Mouse (Mus musculus) right cerebral cortex, adult 2 months (tissue): ENCODE measurements around the gene Vps37b.

Source experiments
- DNase-seq, 2 experiments: peaks; one replicate each; pipeline ENCODE4 v3.0.0; 2021 to 2022; ENCODE audit warnings: low spot score in 2 of 2

The Vps37b gene

DNA sequence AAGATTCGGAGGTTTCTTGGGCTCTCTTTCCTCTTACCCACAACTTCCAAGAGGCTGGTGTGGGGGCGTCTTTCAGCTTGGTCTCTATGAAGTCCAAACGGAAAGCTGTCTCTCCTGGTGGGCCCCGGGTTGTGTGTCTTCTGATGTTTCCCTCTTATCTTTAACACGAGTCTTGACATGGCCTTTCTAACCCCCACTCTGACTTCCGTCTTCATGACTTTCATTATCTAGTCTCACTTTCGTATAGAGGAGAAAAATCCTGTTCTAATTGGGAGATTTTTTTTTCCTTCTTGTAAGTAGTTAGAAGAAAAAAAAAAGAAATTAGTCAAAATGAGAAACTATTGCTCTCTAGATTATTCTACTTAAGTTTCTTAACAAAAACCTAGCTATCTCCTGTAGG is 9.7 kb downstream of the Vps37b start:
- peak in 1 of 2 experiments; percentile 31 for DNase-seq

DNA sequence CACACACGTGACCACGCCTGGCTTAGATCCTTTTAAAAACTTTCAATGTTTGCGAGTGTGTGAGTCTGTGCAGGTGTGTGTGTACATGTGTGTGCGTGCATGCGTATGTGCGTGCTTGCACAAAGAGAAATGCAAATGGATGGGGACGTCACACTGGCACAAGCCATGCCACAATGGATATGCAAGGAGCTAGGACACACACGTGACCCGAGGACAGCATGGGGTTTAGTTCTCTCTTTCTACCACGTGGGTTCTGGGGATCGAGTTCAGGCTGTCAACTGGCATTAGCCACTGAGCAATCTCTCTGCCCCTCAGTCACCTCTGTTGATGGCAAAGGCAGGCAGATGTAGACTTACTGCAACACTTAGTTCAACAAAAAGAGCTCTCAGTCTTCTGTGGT is 10.4 kb downstream of the Vps37b start:
- peak in 1 of 2 experiments; percentile 3 for DNase-seq

DNA sequence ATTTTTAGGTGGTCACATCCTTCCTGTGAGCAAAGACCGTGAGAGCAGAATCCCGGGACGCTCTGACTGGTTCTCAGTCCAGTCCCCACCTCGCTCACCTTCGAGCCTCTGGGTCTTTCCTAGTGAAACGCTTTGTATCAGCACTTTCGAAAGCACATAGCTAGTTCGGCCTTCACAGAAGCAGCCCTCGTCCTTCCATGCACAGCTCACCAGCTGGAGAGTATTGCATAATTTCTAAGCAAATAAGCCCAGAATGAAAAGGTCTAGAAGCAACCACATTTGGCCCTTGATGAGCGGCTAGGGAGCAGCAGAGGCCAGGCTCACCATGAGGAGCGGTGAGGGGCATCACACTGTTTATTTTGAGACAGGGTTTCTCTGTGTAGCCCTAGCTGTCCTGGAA is 10.9 kb downstream of the Vps37b start:
- DNase-seq = peak in 1 of 2 experiments; percentile 13

DNA sequence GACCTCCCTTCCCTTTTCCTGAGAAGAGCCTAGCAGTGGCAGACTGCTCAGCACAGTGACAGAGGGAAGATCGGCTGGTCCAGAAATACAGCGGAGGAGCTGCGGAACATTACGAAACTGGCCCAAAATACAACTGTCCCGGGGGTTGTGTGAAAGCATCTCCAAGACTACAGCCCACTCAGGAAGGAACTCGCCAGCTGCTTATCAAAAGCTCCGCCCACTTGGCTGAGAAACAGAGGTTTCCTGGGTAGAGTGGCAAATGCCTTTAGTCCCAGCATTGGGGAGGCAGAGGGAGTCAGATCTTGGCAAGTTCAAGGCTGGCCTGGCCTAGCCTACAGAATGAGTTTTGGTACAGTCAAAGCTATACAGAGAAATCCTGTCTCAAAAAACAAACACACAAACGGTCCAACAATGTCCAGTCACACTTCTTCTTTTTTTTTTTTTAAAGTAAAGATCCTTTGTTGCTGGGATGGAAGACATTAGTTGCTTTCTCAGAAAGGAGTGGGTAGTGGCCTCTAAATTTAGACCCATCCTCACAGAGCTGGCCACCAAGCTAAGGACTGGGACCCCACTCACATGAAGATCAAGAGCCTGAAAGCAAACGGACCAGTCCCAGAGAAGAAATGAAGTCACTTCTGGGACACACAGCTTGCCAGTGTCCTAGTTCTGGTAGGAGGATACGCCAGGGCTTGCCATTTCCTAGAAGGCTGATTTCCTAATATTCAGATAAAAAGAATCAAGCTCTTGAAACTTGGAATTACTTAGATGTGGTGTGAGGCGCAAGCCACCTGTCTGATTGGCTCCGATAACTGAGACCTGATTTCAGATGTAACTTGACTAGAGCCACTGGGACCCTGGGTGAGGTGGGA is 12.5 kb downstream of the Vps37b start:
- peak; percentile 89 to 91 for DNase-seq

DNA sequence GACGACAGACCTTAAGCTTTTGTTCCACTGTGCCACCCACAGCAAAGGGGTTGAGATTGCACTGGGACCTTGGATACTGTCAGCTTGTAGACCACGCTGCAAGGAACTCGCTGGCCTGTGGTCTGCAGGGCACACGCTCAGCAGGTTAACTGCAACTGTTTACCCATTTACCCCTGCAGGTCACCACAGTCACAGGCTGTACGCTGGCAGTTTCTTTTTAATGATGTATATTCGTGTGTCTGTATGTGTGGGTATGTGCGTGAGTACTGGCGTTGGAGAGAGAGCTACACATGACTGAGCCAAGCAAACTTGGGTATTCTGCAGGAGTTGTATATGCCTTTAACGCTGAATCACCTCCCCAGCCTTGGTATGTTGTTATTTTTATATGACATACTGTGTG is 13.4 kb downstream of the Vps37b start:
- DNase-seq = no peak

DNA sequence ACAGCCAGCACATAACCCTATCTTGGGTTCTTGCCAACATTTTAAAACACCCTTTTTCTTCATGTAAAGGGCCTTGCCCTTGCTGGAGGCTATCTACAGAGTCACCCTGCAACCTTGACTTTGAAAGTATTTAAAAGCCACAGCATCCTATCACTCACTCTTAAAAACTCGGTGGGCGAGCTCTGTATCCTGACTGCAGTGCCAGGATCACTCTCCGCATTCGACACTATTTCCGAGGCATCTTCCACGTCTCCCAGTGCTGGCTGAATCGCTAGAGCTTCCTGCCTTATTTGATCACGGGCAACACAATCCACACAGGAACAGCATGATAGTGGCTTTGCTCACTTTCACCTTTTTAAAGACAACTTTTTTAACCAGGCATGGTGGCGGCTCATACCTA is 14.1 kb downstream of the Vps37b start:
- DNase-seq = no peak

DNA sequence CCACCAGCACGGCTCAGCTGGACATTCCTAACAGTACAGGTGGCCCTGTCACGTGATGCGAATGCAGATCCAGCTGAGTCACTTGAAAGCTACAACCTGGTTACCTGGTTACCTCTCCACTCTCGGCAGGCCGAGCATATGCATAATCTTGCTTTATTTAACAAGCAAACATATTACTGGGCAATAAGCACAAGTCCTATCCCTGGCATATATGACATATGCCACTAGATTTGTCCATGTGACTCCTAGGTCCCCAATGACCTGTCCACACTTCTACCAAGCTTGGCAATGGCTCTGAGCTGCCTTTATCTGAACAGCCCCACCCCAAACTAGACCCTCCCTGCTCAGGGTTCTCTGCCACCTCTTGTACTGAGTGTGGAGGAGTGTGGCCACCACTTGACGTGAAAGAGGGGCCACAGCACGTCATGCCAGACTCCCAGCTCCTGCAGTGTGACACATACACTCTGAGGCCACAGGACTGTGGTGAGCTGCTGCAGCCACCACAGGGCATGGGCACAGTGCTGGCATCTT is 15.7 kb downstream of the Vps37b start:
- DNase-seq = no peak

DNA sequence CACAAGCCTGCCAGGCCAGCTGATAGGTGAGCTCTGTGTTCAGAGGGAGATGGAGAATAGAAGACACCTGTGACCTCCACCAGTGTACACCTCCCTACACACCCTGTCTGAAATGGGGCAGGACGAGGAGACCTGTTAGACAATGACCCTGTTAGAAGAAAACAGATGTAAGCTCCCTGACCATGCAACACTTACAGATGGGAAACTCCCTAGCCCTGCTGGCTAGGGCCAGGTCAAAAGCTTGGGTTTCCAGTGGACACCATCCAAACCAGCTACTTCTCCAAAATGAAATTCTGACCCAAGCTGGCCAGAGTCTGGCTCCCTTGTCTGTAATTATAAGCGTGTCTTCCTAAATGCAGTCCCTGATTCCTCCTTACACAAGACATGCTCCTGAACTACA is 16.3 kb downstream of the Vps37b start:
- DNase-seq = no peak

DNA sequence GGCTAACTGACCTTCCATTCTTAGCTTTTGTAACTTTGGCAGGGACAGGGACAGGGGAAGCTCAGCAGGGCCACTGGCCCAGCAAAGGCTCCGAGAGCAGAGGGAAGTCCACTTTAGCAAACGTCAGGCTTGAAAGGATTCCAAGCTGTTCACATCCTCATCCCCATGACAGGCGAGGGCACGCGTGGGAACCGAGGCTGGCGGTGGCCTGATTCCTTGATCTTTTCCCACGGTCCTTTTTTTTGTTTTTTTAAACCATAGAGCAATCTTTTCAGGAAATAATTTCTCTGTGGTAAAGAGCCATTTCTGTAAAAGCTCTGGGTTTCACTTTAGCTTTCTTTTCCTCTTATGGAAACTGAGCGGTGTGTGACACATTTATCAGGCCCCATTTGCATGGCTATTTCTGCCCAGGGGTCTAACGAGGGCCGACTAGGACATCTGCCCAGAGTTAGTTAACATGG is 17.2 kb downstream of the Vps37b start:
- DNase-seq = no peak

DNA sequence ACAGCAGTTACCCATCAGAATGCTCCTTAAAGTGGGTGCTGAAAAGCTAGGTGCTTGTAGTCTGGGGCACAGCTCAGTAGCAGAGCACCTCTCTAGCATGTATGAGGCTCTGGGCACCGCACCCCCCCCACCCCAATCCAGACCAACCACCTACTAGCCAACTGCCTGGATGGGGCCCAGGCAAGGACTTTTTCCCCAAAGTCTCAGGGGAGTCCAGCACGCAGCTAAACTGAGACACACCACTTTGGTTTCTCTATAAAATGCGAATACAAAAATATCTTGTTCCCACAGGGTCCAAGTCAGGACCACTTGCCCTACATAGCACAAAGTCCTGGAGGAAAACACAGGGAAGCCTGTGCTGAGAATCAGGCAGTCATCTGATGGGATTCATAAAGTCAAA is 17.9 kb downstream of the Vps37b start:
- DNase-seq = no peak

DNA sequence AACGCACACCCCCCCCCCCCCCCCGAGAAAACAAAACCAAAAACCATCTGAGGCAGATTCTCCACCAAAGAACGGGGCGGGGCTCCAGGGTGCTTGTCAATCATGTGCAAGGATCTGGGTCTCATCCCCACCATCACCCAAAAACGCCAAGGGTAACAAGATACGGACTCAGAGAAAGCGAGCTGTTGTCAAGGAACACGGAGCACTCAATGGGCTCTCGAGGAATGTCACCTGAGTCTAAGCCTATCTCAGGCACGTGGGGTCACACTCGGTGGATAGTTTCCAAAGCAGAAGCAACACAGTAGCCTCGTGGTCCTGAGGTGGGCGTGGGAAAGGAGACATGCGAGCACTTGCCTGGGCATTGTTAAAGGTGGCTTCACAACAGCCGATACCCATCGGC is 18.3 kb downstream of the Vps37b start:
- no peak for DNase-seq

DNA sequence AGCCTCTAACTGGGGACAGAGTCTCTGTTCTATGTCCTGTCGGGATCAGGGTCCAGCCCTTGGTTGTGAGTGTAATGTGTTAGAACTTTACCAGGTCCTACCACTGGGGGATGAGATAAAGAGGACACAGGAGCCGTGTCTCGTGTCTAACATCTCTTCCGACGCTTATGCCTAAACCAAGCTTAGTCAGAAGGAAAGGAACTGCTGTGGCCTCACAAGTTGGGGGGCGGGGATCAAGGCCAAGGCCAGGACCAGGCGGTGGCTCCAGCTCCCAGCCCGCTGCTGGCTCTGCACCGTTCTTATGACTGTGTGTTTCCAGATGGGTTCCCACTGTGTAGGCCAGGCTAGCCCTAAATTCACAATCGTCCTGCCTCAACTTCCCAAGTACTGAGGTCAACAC is 19.2 kb downstream of the Vps37b start:
- DNase-seq = no peak

DNA sequence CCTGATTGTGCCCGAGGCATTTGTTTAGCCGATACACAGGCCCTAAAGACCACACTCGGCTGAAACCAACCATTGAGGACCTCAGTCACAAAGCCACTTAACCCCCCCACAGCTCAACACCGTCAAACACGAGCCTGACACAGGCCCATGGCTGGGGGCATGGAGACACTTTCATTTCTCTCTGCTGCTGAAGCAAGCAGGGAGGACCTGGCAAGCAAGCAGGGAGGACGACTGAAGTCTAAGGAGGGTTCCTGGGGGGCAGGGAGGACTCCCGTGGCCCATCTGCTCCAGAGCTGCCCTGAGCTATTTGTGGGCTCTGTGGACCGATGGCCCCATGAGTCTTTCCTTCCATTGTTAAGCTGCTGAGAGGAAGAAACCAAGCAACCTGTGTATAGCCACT is 20.1 kb downstream of the Vps37b start:
- no peak for DNase-seq

DNA sequence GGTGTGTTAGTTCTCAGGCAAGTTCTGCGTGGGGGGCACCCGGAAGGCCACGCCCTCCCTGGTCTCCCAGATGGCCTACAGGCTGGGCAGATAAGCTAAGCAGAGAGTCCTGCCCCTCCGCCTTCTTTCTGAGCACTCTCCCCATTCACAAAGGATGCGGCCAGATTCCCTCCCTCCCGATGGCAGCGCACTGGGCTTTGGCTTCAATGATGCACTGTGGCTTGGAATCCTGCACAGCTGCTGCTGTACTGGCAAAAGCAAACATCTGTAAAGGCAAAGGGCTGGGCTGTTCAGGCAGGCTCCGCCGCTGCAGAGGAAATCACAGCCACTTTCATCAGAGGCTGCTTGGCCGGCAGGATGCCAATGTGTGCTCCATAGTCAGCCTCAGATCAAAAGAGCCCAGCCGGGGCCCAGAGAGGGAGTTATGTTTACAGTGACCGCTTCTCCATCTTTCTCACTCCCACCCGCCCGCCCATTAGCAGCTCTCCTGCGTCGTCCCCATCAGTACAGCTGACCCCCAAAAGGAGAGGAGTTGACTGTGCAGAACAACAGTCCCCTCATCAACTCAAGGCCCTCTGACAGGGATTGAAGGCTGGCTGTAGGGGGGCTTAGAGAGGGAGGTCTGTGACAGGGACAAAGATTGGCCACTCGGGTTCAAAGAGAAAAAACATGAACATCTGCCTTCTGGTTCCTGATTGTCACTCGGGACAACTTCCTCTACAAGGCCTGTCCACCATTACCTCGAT is 21.0 kb downstream of the Vps37b start:
- DNase-seq = peak in 1 of 2 experiments; percentile 57

DNA sequence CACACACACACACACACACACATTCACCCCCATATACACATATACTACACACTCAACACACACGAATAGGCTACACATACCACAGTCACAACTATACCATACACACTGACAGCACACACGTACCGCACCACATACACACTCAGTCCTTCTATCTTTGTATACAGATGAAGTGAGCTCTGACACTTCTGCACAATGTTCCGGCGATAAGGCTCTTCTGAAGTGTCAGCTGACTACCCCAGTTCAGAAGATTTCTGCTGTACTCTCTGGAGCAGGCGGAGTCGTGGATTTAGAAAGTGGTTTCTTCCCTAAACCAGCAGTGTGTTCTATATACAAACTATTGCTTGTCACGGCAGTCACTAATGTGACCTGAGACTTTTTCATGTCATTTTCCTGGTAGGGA is 22.0 kb downstream of the Vps37b start:
- no peak for DNase-seq

DNA sequence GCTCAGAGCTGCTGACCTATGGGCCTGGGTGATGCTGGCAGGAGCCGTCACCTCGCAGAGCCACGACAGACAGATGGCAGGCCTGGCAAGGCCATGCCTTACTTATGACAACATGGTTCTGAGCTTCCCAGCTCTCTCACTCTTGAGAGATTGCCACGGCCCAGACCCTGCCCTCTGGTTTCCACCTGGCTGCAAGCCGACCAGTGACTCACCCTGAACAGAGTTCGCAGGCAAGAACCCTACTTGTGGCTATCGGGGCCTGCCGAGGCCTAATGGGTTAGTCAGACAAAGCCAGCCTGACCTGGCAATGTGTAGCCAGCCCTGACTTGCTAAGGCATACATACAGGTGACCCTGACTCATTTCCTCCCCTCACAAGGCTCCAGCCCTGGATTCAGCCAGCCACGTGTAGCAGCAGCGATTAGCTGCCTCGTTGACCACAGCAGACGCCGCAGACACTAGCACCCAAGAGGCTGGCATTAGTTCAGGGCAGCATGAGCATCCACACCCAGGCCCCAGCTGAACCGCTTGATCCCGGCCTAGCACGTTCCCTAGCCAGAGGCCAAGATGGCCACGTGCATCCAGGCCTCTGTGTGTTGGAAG is 25.1 kb downstream of the Vps37b start:
- no peak for DNase-seq

DNA sequence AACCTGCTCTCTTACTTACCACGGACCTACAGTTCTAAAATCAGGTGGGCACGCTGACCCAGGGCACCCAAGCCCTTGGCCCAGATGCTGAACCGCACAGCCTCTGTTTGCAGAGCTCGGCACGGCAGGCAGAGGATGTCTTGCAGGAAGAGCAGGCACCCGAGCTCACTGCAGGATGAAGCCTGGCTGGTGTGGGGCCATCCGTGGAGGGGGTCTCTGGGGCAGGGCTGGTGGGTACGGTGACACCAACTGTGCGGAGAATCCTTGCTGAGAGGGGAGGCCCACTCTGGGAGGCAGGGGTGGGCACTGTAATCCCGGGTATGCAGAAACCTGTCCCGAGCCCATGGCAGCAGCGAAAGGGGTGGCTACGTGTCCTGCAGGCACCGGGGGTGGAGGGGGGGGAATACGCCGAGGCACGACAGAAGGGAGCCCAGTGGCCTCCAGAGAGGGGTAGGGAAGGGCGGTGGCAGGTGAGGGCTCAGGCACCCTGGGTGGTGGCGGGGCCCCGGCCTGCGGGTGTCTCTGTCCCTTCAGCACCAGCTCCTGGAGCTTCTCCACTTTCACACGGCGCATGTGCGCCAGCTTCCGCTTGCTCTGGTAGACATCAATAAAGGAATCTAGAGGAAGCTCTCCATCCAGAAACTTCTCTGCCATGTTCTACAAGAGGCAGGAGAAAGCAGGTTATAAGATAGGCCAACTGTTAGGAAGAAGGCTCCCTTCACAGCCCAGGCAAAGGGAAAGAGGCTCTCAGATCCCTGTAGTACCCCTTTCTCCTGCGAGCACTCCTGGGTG is 25.8 kb downstream of the Vps37b start:
- no peak for DNase-seq

DNA sequence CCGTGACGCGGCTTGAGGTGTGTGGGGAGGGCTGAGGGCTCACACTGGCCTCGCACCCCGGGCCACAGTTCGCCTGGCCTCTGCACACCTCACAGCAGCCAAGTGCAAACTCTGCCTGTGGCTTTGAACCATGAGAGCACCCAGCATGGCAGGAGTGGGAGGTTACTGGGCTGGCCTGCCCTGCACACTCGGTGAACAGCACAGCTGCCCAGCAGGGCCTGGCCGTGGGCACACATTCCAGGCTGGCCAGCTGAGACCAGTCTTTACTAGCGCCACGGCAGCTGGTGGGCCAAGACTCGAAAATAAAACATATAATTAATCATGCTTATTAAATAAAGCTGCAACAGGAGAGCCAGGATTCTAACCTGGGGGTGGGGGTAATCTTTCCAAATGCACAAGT is 26.5 kb downstream of the Vps37b start:
- no peak for DNase-seq

DNA sequence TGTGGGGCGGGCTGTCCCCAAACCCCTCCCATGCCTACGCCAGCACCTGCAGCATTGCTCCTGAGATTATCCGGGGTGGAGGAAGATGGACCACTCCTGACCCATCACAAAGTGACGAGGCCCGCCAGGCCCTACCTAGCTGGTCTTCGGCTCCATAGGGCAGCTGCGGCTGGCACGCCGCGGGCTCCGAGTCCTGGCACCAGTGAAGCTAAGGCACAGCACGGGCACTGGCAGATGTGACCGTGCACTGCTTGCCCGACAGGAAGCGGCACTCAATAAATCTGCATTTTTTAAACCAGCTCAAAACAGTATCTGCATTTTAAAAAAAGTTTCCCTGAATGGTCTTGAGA is 26.9 kb downstream of the Vps37b start:
- no peak for DNase-seq

DNA sequence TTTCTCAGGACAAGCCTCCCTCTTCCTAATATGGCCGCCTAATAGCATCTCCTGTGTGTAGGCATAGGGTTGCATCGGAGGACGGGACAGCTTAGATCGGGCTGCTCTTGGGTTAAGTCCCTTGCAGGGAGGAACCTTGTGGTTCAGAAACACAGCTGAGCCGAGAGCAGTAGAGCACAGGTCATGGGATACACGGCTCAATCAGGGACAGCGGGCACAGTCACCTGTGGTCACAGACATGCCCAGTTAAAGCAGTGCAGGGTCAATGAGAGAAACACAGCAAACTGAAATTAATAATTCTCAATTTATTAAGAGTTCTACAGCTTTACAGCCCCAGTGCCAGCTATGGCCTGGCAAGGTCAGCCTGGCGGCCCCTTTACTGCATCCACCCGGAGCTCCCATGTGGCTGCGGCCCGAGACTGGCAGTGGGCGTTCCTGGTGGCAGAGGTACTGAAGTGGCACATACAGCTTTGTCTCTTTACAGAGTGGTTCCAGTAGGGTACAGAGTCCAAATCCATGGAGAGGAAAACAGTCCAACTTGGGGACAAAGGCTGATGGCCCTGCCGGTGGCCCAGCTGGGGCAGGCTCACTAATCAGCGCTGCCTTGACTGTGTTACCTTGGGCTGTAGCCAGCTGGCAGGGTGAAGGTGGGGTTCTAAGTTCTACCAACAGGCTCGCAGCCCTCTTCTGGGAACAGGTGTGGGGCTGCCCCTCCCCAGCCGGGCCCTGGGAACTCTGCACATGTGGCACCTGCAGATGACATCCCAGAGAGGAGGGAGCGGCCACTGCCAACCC is 27.5 kb downstream of the Vps37b start:
- no peak for DNase-seq

DNA sequence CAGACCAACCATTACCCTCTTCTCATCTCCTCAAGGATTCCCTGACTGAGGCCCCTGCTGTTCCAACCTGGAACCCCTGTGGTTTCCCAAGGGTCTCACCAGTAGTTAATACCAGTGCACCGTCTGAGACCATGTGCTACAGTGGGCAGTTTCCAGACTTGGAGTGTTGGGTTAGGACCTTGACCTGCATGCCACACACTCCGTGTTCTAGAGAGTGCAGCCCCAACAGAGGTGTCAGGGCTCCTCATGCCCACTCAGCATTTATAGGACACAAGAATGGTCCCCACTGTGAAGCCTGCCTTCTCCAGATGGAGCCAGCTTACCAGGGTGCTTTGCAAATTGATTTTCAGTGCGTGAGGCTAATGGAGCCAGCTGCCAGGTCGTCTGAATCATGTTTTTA is 28.7 kb downstream of the Vps37b start:
- DNase-seq = no peak
